Mouse (Mus musculus) cerebellum, adult 11-12 months (tissue): ENCODE results near the gene Lrrfip2.

Experiments
- DNase-seq: peaks from one replicate; pipeline ENCODE4 v3.0.0; 2022

Gene Lrrfip2

DNA sequence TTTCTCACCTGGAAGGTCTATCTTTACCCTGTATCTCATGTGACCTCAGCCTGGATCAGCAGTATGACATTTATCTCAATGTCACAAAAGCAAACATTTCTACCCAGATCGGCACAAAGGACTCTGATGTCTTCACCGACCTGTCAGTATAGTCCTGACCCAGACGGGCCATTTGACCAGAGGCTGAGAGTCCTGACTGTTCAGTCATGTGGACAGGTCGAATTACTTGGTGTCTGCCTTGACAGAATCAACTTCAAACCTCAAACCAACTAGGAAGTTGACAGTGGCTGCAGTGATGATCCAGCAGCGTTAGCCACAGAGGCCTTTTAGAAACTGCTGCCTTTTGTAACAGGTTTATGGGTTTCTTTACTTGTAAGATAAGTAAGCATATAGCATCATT lies 56.7 kb downstream of the Lrrfip2 start:
- DNase-seq = no peak

DNA sequence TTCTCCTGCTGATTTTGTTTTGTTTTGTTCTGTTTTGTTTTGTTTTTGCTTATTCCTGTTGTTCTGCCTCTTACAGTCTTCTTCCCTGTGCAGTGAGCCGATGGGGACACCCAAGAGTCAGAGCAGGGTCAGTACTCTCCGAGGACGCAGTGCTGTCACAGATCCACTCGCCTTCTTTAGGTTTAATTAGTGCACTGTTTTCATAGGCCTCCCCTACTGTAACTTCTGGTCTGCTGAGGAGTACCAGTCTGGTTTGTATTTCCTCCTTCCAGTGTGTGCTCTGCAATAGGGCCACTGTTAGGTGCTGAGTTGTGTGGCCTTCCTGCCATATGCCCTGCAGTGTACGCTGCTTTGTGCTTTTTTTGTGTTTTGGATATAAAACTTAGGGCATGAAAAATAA lies 61.6 kb downstream of the Lrrfip2 start:
- DNase-seq = no peak

DNA sequence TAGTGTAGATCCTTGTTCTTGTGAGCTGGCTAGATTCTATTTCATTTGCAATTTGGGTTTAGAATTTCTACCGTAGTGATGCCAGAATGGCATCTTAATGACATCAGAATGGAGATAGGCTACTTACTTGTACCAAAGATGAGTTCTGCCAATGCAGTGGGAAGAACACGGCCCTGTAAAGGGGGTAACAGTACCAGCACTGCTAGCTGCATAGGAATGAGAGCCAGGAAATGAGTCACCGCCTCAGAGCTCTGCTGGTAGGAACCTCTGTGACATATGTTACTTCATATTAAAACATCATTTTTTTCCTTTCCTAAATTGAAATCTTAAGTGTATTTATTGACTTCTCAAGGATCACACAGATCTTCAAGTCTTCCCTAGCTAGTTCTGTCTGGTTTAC lies 64.8 kb downstream of the Lrrfip2 start:
- DNase-seq = no peak

DNA sequence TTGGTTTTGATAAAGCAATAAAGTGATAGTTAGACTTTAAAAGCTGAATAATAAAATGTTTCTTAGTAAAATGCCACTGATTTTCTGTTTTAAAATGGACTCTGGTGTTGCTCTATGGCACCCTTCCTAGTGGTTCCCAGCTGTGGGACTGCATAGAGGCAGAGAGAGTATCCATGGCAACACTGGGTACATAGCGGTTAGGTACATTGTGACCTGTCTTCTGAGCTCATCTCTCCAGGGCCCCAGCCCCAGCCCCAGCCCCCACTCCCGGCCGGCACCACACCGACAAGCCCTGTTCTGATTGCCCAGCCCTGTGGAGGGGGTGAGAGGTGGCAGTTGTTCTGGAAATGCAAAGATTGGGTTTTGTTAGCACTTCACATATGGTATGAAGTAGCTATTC lies 67.5 kb downstream of the Lrrfip2 start:
- DNase-seq = no peak

DNA sequence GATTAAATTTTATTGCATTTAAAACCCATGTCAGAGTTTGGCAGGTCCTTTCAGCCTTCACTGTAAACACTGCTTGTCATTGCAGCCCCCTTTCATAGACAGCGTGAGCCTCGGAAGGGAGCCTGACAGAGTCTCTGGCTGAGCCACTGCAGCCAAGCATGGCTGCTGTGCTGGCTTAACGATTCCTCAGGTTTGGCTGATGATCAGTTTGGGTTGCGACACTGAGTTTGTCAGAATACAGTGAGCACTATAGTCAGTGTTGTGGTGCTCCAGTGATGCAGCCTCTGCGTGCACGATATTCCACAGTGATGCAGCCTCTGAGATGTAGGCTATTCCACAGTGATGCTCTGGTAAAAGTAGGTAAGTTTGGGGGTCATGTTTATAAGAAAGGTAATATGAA lies 69.5 kb downstream of the Lrrfip2 start:
- DNase-seq = no peak

DNA sequence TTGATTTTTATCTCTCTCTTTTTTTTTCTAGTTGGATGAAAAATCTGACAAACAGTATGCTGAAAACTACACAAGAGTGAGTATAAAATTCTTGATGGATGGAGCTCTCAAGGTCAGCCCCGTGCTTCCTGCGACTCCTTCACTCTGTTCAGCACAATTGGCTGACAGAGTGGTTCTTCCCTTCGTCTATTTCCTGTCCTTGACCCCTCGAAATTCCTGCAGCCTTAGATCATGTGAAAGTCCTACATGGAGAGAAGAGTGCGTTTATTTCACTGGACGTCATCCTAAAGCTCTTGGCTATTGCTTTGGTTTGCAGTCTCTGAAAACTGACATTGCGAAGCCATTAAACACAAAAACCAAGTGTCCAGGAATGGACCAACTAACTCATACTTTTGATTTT lies 71.3 kb downstream of the Lrrfip2 start:
- DNase-seq = no peak

- no peak for DNase-seq
Measured at GRCm38 (mm10) chr9:111193211-111193610, 75.8 kb downstream of the Lrrfip2 start.

DNA sequence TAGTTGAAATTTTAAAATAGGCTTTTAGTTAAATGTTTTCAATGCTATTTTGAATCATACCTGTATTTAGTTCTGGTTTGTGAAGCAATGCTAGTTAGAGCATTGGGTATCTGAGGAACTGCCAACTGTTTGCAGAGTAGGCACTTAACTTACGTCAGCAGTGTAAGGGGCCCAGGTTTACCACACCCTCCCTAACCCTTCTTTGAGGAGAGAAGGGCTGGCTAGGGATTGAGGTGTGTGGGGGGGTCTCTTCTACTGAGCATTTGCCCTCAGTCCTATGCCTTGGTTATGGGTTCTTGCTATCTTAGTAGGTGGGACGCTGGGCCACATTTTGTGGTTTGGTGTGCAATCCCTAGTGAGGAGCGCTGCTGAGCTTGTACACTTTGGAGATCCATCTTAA lies 79.7 kb downstream of the Lrrfip2 start:
- DNase-seq = no peak

DNA sequence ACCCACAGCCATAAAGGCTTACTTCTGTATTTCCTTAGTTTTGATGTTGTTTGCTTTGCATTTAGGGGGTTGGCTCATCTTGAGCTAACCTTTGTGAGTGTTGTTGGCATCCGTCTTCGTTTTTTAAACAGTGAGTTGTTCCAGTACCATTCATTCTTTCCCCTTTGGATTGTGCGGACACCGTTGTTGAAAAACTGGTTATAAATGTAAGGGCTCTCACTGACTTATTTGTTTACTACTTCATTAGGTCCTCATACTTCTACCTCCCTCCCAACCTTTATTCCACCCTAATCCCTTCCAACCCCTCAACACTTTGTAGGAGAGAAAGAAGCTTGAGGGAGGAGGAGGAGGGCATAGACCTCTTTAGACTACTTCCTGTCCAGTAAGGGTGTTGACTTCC lies 80.3 kb downstream of the Lrrfip2 start:
- no peak for DNase-seq

DNA sequence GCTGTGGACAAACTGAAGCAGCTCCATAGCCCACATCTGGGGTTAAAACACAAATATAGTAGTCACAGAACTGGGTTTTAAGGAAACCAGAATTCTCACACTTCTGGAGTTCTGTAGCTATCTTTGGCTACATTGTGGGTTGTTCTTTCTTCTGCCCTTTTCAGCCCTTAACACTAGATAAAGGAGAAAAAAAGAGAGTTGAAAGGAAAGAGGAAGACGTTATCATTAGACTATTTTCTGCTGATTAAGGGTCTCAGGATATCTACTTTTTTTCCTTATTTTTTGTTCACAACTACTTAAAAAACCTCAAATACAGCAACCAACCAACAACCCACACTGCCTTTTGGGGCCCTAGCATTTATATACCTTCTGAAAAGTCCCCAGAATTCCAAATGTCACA lies 80.9 kb downstream of the Lrrfip2 start:
- DNase-seq = no peak

DNA sequence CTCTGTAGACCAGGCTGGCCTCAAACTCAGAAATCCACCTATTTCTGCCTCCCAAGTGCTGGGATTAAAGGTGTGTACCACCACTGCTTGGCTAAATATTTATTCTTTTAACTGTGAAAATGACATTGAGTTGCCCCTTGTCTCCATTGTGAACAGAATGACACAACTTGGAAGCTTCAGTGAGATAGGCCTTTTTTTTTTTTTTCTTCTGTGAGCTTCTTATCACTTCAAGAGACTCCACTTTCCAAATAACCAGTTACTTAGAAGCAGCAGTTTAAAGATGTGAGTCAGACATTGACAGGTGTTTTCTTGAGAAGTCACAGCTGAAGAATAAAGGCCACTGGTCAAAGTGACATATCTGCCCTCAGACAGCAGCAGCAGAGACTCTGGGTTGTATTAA lies 82.8 kb downstream of the Lrrfip2 start:
- no peak for DNase-seq

GRCm38 (mm10) chr9:111204601-111205375 lies 87.4 kb downstream of the Lrrfip2 start:
- no peak for DNase-seq

DNA sequence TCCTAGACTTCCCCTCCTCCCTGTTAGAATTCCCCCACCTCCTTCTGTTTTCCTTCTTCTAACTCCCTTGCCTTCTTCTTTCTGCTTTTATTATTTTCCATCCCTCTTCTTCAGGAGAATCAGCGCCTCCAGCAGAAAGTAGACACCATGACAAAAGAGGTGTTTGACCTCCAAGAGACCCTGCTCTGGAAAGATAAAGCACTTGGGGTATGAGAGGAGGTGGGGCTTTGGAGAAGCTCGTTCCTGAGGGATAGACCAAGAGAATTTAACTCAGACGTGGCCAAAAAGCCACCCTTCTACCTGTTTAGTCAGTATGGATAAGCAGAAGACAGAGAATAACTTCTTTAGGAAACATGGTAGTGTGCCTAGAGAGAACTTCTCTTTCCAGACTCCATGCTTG lies 90.3 kb downstream of the Lrrfip2 start:
- DNase-seq = no peak

- DNase-seq = no peak
Measured at GRCm38 (mm10) chr9:111208185-111208584, 90.8 kb downstream of the Lrrfip2 start.

- no peak for DNase-seq
Measured at GRCm38 (mm10) chr9:111209158-111209699, 91.8 kb downstream of the Lrrfip2 start.

DNA sequence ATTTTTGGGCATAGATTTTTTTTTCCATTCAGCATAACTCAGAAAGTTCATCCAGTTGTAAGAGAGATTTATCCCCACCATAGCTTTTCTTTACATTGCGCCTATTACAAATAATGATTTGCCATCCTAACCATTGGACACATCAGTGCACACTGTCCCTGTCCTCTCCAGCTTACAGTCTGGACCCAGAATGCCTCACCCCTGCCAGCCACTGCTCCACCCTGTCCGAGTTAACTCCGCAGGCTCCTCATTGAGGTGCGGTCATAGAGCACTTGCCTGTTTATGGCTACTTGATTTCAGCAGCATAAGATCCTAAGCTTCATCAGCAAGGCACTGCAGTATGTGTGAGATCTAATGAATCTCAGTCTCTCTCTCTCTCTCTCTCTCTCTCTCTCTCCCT lies 93.0 kb downstream of the Lrrfip2 start:
- DNase-seq = no peak

DNA sequence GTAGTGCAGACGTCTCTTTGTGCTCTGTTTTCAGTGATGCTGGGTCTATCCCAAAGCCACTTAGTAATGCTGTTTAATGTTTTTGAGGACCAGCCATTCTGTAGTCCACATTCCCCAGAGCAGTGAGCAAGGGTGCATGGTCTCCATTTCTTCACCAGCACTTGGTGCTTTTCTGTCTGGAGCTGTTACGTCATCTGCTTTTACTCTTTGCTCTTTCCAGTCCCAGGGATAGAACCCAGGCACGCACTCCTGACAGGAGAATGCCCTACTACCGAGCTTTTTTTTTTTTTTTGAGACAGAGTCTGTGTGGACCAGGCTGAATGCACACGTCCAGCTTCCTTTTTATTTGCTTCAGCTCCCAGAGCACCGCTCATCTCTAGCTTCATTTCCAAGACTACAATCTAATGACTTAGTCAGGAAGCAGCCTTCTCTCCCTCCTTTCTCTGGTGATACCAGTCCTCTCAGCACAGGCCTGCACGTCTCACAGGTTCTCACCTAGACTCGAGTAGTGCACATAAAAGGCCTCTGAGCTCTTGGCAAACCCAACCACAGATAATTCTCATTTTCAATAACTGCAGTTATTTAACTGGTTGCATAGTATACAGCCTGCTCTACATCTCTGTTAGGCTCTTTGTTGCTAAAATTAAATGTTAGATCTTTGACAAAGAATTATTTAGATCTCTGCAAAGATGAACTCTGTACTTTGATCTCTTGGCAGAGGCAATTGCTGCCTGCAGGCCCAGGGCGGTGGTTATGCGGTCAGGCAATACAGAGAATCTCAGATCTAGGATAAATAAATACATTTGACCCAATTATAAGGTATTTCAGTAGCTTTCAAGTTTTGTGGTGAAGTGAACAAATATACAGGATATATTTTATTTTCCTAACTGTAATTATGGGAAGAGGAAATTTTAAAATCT lies 94.0 kb downstream of the Lrrfip2 start:
- DNase-seq = no peak

- no peak for DNase-seq
Measured at GRCm38 (mm10) chr9:111213501-111213900, 96.1 kb downstream of the Lrrfip2 start.

GRCm38 (mm10) chr9:111216424-111216823 lies 99.0 kb downstream of the Lrrfip2 start:
- no peak for DNase-seq

DNA sequence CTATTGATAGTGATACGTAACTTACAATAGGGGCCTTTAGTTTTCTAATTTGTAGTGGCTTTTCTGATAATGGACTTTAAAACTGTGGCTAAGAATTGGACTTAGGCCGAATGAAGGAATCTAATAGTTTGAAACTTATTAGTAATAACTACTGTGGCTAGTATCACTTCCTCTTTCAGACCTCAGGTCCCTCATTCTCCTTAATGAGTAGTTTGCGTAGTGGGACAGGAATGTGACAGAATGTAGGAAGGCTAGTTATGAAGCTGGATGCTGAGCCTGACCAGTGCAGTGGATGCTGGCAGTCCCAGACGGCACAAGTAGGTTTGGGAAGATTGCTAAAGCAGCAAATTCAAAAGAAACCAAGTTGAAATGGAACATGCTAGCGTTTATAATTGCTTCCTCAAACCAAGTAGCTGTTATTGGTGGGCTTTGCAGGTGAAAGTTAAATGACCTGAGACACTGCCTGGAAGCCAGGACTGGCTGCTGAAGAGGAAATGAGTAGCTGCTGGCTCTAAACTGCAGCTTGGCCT lies 103.2 kb downstream of the Lrrfip2 start:
- no peak for DNase-seq

DNA sequence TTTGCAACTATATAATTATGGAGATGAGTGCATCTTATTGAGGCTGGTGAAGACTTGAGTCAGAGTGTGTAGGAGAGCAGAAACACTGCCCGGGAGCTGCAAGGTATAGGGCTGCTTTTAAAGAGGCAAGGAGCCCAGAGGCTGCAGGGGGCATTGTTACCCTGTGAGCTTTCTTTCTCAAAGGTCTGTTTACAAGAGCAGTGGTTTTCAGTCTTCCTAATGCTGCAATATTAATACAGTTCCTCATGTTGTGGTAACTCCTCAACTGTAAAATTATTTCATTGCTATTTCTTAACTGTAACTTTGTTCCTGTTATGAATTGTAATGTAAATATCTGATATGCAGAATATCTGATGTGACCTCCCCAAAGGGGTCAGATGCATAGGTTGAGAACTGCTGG lies 104.2 kb downstream of the Lrrfip2 start:
- DNase-seq = no peak

- DNase-seq = no peak
Measured at GRCm38 (mm10) chr9:111223406-111223805, 106.0 kb downstream of the Lrrfip2 start.

- DNase-seq = no peak
Measured at GRCm38 (mm10) chr9:111228446-111228845, 111.1 kb downstream of the Lrrfip2 start.

DNA sequence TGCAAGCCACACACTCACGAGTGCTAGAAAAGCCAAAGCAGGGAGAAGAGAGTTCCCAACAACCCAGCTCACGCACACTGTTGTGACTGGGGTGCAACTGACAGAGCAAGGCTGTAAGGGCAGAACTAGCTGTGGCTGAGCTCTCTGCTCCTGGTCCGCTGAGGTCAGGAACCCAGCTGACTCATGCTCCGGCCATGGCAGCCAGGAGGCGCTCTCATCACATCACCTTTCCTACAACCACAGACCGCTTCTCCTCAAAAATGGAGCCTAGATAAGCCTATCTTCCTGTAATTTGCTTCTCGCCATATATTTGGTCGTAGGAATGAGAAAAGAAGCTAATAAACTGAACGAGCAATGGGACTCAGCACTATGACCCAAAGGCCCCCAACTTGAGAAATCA lies 117.3 kb downstream of the Lrrfip2 start:
- no peak for DNase-seq
